Mouse (Mus musculus): Measurements from ENCODE around the gene Cpne4. TPM values are rescaled to one million over a fixed set of nuclear protein-coding genes. Genes with fewer than 3 reads are reported as not detected.

Cpne4 gene
- polyA plus RNA-seq, 1 experiment from 2014 or later, result 2.3 TPM

GRCm38 (mm10) chr9:104952176-104952575 lies 405.1 kb downstream of the Cpne4 start:
- no peaks in the 10 kb centered on the region for H3K27me3 ChIP-seq (replicated peaks; ENCODE audit: control insufficient read depth, insufficient read depth, low read length)
- no peak for ATAC-seq
- no peaks in the 10 kb centered on the region for H3K9me3 ChIP-seq (ENCODE audit: control insufficient read depth)
- no peaks in the 10 kb centered on the region for H3K4me1 ChIP-seq (replicated peaks; ENCODE audit: control insufficient read depth, insufficient read depth, low read length)
- TF ChIP-seq CTCF (IDR thresholded peaks at IDR 0.05; ENCODE audit: low read depth), result no peak
- no peak overlapping the region for H3K4me3 ChIP-seq (ENCODE audit: low read depth, low read length)
- H3K9ac ChIP-seq (ENCODE audit: low read depth, low read length), result no peak overlapping the region
- WGBS, result 40% methylated on average over 3 of the region's 3 CpGs
- no peak overlapping the region for H3K27ac ChIP-seq (ENCODE audit: low read depth, low read length)
- H3K4me2 ChIP-seq (replicated peaks; ENCODE audit: low read depth), result no peak overlapping the region
- no peaks in the 10 kb centered on the region for H3K36me3 ChIP-seq (ENCODE audit: control insufficient read depth, insufficient read depth)

- 80% methylated on average over 7 of the region's 7 CpGs for WGBS
- Histone ChIP-seq H3K36me3 (ENCODE audit: control insufficient read depth, insufficient read depth) (no peaks in the 10 kb centered on the region), H3K9ac (ENCODE audit: low read depth, low read length) (no peak overlapping the region), H3K4me3 (ENCODE audit: low read depth, low read length) (no peak overlapping the region), H3K27me3 (replicated peaks; ENCODE audit: control insufficient read depth, insufficient read depth, low read length) (no peaks in the 10 kb centered on the region), H3K4me2 (replicated peaks; ENCODE audit: low read depth) (no peak overlapping the region), H3K4me1 (replicated peaks; ENCODE audit: control insufficient read depth, insufficient read depth, low read length) (no peaks in the 10 kb centered on the region), H3K9me3 (ENCODE audit: control insufficient read depth) (no peaks in the 10 kb centered on the region), H3K27ac (ENCODE audit: low read depth, low read length) (no peak overlapping the region)
- no peak for TF ChIP-seq CTCF (IDR thresholded peaks at IDR 0.05; ENCODE audit: low read depth)
- ATAC-seq, result no peak
Observed at GRCm38 (mm10) chr9:104972828-104973227, 425.7 kb downstream of the Cpne4 start.

GRCm38 (mm10) chr9:104981934-104982548 lies 435.0 kb downstream of the Cpne4 start:
- H3K4me3 ChIP-seq (ENCODE audit: low read depth, low read length), result no peak overlapping the region
- H3K9me3 ChIP-seq (ENCODE audit: control insufficient read depth), result no peaks in the 10 kb centered on the region
- no peaks in the 10 kb centered on the region for H3K27me3 ChIP-seq (replicated peaks; ENCODE audit: control insufficient read depth, insufficient read depth, low read length)
- no peak overlapping the region for H3K27ac ChIP-seq (ENCODE audit: low read depth, low read length)
- no peak overlapping the region for H3K9ac ChIP-seq (ENCODE audit: low read depth, low read length)
- no peak for ATAC-seq
- 86% methylated on average over 2 of the region's 2 CpGs for WGBS
- TF ChIP-seq CTCF (IDR thresholded peaks at IDR 0.05; ENCODE audit: low read depth), result no peak
- H3K4me2 ChIP-seq (replicated peaks; ENCODE audit: low read depth), result no peak overlapping the region
- H3K4me1 ChIP-seq (replicated peaks; ENCODE audit: control insufficient read depth, insufficient read depth, low read length), result no peaks in the 10 kb centered on the region
- no peaks in the 10 kb centered on the region for H3K36me3 ChIP-seq (ENCODE audit: control insufficient read depth, insufficient read depth)

- H3K4me2 ChIP-seq (replicated peaks; ENCODE audit: low read depth), result no peak overlapping the region
- H3K9ac ChIP-seq (ENCODE audit: low read depth, low read length), result no peak overlapping the region
- no peaks in the 10 kb centered on the region for H3K9me3 ChIP-seq (ENCODE audit: control insufficient read depth)
- ATAC-seq, result no peak
- H3K27ac ChIP-seq (ENCODE audit: low read depth, low read length), result no peak overlapping the region
- no peaks in the 10 kb centered on the region for H3K27me3 ChIP-seq (replicated peaks; ENCODE audit: control insufficient read depth, insufficient read depth, low read length)
- H3K4me1 ChIP-seq (replicated peaks; ENCODE audit: control insufficient read depth, insufficient read depth, low read length), result no peaks in the 10 kb centered on the region
- WGBS, result 50% methylated on average over 1 of the region's 1 CpGs
- H3K36me3 ChIP-seq (ENCODE audit: control insufficient read depth, insufficient read depth), result no peaks in the 10 kb centered on the region
- TF ChIP-seq CTCF (IDR thresholded peaks at IDR 0.05; ENCODE audit: low read depth), result no peak
- H3K4me3 ChIP-seq (ENCODE audit: low read depth, low read length), result no peak overlapping the region
Observed at GRCm38 (mm10) chr9:104998225-104998624, 451.1 kb downstream of the Cpne4 start.

GRCm38 (mm10) chr9:105010721-105011120 lies 463.6 kb downstream of the Cpne4 start:
- Histone ChIP-seq H3K4me2 (replicated peaks; ENCODE audit: low read depth) (no peak overlapping the region), H3K27me3 (replicated peaks; ENCODE audit: control insufficient read depth, insufficient read depth, low read length) (no peaks in the 10 kb centered on the region), H3K4me3 (ENCODE audit: low read depth, low read length) (no peak overlapping the region), H3K9ac (ENCODE audit: low read depth, low read length) (no peak overlapping the region), H3K4me1 (replicated peaks; ENCODE audit: control insufficient read depth, insufficient read depth, low read length) (no peaks in the 10 kb centered on the region), H3K36me3 (ENCODE audit: control insufficient read depth, insufficient read depth) (no peaks in the 10 kb centered on the region), H3K27ac (ENCODE audit: low read depth, low read length) (no peak overlapping the region), H3K9me3 (ENCODE audit: control insufficient read depth) (no peaks in the 10 kb centered on the region)
- ATAC-seq, result no peak
- 31% methylated on average over 2 of the region's 2 CpGs for WGBS
- TF ChIP-seq CTCF (IDR thresholded peaks at IDR 0.05; ENCODE audit: low read depth), result no peak

GRCm38 (mm10) chr9:105018186-105018585 lies 471.1 kb downstream of the Cpne4 start:
- no peaks in the 10 kb centered on the region for H3K36me3 ChIP-seq (ENCODE audit: control insufficient read depth, insufficient read depth)
- H3K4me3 ChIP-seq (ENCODE audit: low read depth, low read length), result no peak overlapping the region
- no peaks in the 10 kb centered on the region for H3K9me3 ChIP-seq (ENCODE audit: control insufficient read depth)
- H3K27me3 ChIP-seq (replicated peaks; ENCODE audit: control insufficient read depth, insufficient read depth, low read length), result no peaks in the 10 kb centered on the region
- H3K9ac ChIP-seq (ENCODE audit: low read depth, low read length), result no peak overlapping the region
- H3K27ac ChIP-seq (ENCODE audit: low read depth, low read length), result no peak overlapping the region
- no peak for ATAC-seq
- 86% methylated on average over 7 of the region's 7 CpGs for WGBS
- no peak for TF ChIP-seq CTCF (IDR thresholded peaks at IDR 0.05; ENCODE audit: low read depth)
- no peaks in the 10 kb centered on the region for H3K4me1 ChIP-seq (replicated peaks; ENCODE audit: control insufficient read depth, insufficient read depth, low read length)
- H3K4me2 ChIP-seq (replicated peaks; ENCODE audit: low read depth), result no peak overlapping the region

DNA sequence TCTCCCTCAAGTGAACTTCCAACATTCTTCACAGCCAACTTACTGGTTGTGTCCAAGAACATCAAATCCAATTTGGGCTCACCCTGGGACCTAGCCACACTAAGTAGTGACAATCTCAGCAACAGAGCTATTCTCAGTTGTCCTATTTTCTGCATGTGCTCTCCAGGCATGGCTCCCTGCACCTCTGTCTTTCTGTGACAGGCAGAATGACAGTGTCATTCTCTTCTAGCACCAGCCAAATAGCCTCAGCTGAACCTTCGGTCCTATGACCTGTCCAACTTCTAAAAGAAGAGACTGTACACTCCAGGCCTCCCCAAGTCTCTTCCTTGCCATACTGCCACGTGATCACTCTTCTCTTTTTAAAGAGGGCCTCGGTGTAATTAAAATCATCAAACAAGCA lies 481.2 kb downstream of the Cpne4 start:
- Histone ChIP-seq H3K4me1 (replicated peaks; ENCODE audit: control insufficient read depth, insufficient read depth, low read length) (no peaks in the 10 kb centered on the region), H3K9me3 (ENCODE audit: control insufficient read depth) (no peaks in the 10 kb centered on the region), H3K4me3 (ENCODE audit: low read depth, low read length) (no peak overlapping the region), H3K9ac (ENCODE audit: low read depth, low read length) (no peak overlapping the region), H3K36me3 (ENCODE audit: control insufficient read depth, insufficient read depth) (no peaks in the 10 kb centered on the region), H3K27ac (ENCODE audit: low read depth, low read length) (no peak overlapping the region), H3K27me3 (replicated peaks; ENCODE audit: control insufficient read depth, insufficient read depth, low read length) (no peaks in the 10 kb centered on the region), H3K4me2 (replicated peaks; ENCODE audit: low read depth) (no peak overlapping the region)
- no peak for ATAC-seq
- 73% methylated on average over 3 of the region's 3 CpGs for WGBS
- no peak for TF ChIP-seq CTCF (IDR thresholded peaks at IDR 0.05; ENCODE audit: low read depth)
